10 mouse cellular contexts compared by ENCODE assay signal in the genomic region with DNA sequence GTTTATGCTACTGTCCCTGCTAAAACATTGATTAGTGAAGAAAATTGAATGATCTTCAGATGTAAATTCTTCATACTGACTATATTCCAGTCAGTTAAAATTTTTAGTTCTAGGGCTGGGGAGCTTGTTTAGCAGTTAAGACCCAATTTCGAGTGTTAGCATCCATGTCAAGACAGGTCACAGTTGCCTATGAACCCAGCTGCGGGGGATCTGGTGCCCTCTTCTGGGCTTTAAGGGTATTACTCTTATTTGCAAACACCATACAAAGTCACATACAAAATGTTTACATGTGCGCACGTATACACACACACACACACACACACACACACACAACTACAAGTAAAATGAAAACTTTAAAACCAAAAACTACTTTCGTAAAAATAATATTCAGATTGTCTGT. TPM values are rescaled to one million over a fixed set of nuclear protein-coding genes. Genes with fewer than 3 reads are reported as not detected.
DNase-seq lines count a peak whose midpoint lies in the region; ATAC-seq and TF ChIP-seq lines count a peak whose summit lies in the region.
"Had no signal": no experiment of that assay in that cellular context is flagged by ENCODE, and none has a peak within 500 bp of the region (broad histone marks: within the 10 kb centered on the region; RNA-seq: fewer than 3 reads in every experiment).

No protein-coding gene starts in this region.

- H3K36me3 ChIP-seq in heart, postnatal 0 days (replicated peaks; ENCODE audit: control insufficient read depth, insufficient read depth, low read length) = peaks cover 63% of the 10 kb centered on the region
- H3K36me3 ChIP-seq in MEL (ENCODE audit: control insufficient read depth in 1 of 2, insufficient read depth in 2 of 2, low read length in 2 of 2) = peaks cover 0 to 2% of the 10 kb centered on the region in 2 experiments
- H3K36me3 ChIP-seq in embryonic facial prominence, embryonic 10.5 days (replicated peaks) = peaks cover 78% of the 10 kb centered on the region
- H3K36me3 ChIP-seq in lung, postnatal 0 days (ENCODE audit: insufficient read depth, low read length) = peaks cover 22% of the 10 kb centered on the region; the same call in 1 of the 2 replicates

- no peak for TF ChIP-seq POLR2A in MEL (IDR thresholded peaks at IDR 0.05; ENCODE audit: control insufficient read depth in 1 of 2, insufficient read depth in 1 of 2, low read depth in 1 of 2, low read length in 2 of 2, poor library complexity in 1 of 2)

- DNase-seq in heart, postnatal 0 days (ENCODE audit: low spot score) = peak; percentile 18
- DNase-seq in heart, postnatal 25 days (ENCODE audit: low spot score) = no peak
- peak; percentile 65 for DNase-seq in 3T3-L1 (ENCODE audit: low read depth, low spot score)
- peak; percentile 74 for DNase-seq in MEL (ENCODE audit: low read depth, low spot score)
- peak; percentile 23 for DNase-seq in embryonic facial prominence, embryonic 10.5 days (ENCODE audit: low spot score)
- peak; percentile 58 for DNase-seq in lung, postnatal 0 days (ENCODE audit: low spot score)
- DNase-seq in thymus, postnatal 0 days (ENCODE audit: low spot score) = peak; percentile 65
- no peak for DNase-seq in ovary, postnatal 10 days (ENCODE audit: low spot score)

- TF ChIP-seq RAD21 in MEL (IDR thresholded peaks at IDR 0.05; ENCODE audit: low read depth, low read length) = peak; percentile 66

- intact Hi-C loops in heart, postnatal 25 days (cut with DNase I) = no loop called here

- TF ChIP-seq CTCF in heart, postnatal 0 days (IDR thresholded peaks at IDR 0.05; ENCODE audit: low read depth) = peak; percentile 64
- TF ChIP-seq CTCF in MEL (IDR thresholded peaks at IDR 0.05 in 2 of 3, conservative IDR thresholded peaks at IDR 0.05 in 1 of 3; ENCODE audit: control insufficient read depth in 1 of 3, insufficient read depth in 1 of 3, low read depth in 2 of 3, low read length in 3 of 3, poor library complexity in 1 of 3, severe bottlenecking in 1 of 3) = peak; percentile 71 to 75 (median 73)
- peak; percentile 77 for TF ChIP-seq CTCF in lung, postnatal 0 days (IDR thresholded peaks at IDR 0.05)

- no peaks in the 10 kb centered on the region for H3K27me3 ChIP-seq in heart, postnatal 0 days (ENCODE audit: control insufficient read depth, insufficient read depth, low read length)
- H3K27me3 ChIP-seq in MEL (ENCODE audit: control insufficient read depth in 1 of 2, insufficient read depth in 2 of 2, low read length in 2 of 2) = no peaks in the 10 kb centered on the region
- H3K27me3 ChIP-seq in embryonic facial prominence, embryonic 10.5 days (replicated peaks; ENCODE audit: low read depth, poor library complexity, severe bottlenecking) = no peaks in the 10 kb centered on the region
- H3K27me3 ChIP-seq in lung, postnatal 0 days (replicated peaks; ENCODE audit: insufficient read depth, low read length) = no peaks in the 10 kb centered on the region
- H3K27me3 ChIP-seq: embryonic facial prominence, embryonic 15.5 days; limb, embryonic 15.5 days had no signal

- H3K4me1 ChIP-seq in heart, postnatal 0 days (ENCODE audit: control insufficient read depth, insufficient read depth) = no peaks in the 10 kb centered on the region
- H3K4me1 ChIP-seq in MEL (ENCODE audit: control insufficient read depth in 1 of 2, insufficient read depth in 2 of 2, low read length in 2 of 2) = 0 out of 4 replicates have a peak, but pooled peaks cover 0 to 2% of the 10 kb centered on the region in 2 experiments
- no peaks in the 10 kb centered on the region for H3K4me1 ChIP-seq in embryonic facial prominence, embryonic 10.5 days
- H3K4me1 ChIP-seq in lung, postnatal 0 days (ENCODE audit: insufficient read depth, low read depth, low read length) = no peaks in the 10 kb centered on the region
- H3K4me1 ChIP-seq: embryonic facial prominence, embryonic 15.5 days; limb, embryonic 15.5 days had no signal

- no peaks in the 10 kb centered on the region for H3K9me3 ChIP-seq in heart, postnatal 0 days (replicated peaks; ENCODE audit: control insufficient read depth, low read length)
- no peaks in the 10 kb centered on the region for H3K9me3 ChIP-seq in MEL (replicated peaks; ENCODE audit: insufficient read depth, low read length)
- no peaks in the 10 kb centered on the region for H3K9me3 ChIP-seq in embryonic facial prominence, embryonic 10.5 days
- H3K9me3 ChIP-seq in lung, postnatal 0 days (ENCODE audit: low read length) = no peaks in the 10 kb centered on the region
- H3K9me3 ChIP-seq: embryonic facial prominence, embryonic 15.5 days; limb, embryonic 15.5 days had no signal

- 52% methylated on average over 5 of the region's 5 CpGs for WGBS in heart, postnatal 0 days
- WGBS in embryonic facial prominence, embryonic 10.5 days = 56% methylated on average over 5 of the region's 5 CpGs
- WGBS in lung, postnatal 0 days = 47% methylated on average over 5 of the region's 5 CpGs

- H3K79me2 ChIP-seq in MEL (ENCODE audit: control insufficient read depth, insufficient read depth, low read length, poor library complexity) = no peaks in the 10 kb centered on the region

- no peak for TF ChIP-seq EP300 in heart, postnatal 0 days (IDR thresholded peaks at IDR 0.05; ENCODE audit: low read depth)
- TF ChIP-seq EP300 in MEL (IDR thresholded peaks at IDR 0.05; ENCODE audit: low read depth in 1 of 2, low read length in 2 of 2) = no peak
- no peak for TF ChIP-seq EP300 in lung, postnatal 0 days (IDR thresholded peaks at IDR 0.05)

- H3K9ac ChIP-seq in heart, postnatal 0 days (replicated peaks; ENCODE audit: low read depth, low read length) = no peak overlapping the region
- H3K9ac ChIP-seq in MEL (ENCODE audit: control insufficient read depth, low read depth, low read length, poor library complexity, severe bottlenecking) = no peak overlapping the region
- H3K9ac ChIP-seq in lung, postnatal 0 days (replicated peaks; ENCODE audit: low read depth) = no peak overlapping the region
- H3K9ac ChIP-seq: embryonic facial prominence, embryonic 15.5 days; limb, embryonic 15.5 days had no signal

- H3K27ac ChIP-seq in heart, postnatal 0 days (ENCODE audit: low read depth) = no peak overlapping the region
- no peak overlapping the region for H3K27ac ChIP-seq in MEL (ENCODE audit: control insufficient read depth, low read depth, low read length)
- no peak overlapping the region for H3K27ac ChIP-seq in embryonic facial prominence, embryonic 10.5 days (replicated peaks)
- no peak overlapping the region for H3K27ac ChIP-seq in lung, postnatal 0 days (ENCODE audit: low read length)
- H3K27ac ChIP-seq: embryonic facial prominence, embryonic 15.5 days; limb, embryonic 15.5 days had no signal

- no peak overlapping the region for H3K4me3 ChIP-seq in heart, postnatal 0 days (ENCODE audit: low read depth, low read length)
- H3K4me3 ChIP-seq in MEL (ENCODE audit: control insufficient read depth in 1 of 2, insufficient read depth in 1 of 2, low read depth in 2 of 2, low read length in 2 of 2) = no peak overlapping the region
- H3K4me3 ChIP-seq in embryonic facial prominence, embryonic 10.5 days = no peak overlapping the region
- no peak overlapping the region for H3K4me3 ChIP-seq in lung, postnatal 0 days (ENCODE audit: low read depth, low read length)
- H3K4me3 ChIP-seq: embryonic facial prominence, embryonic 15.5 days; limb, embryonic 15.5 days had no signal

- H3K4me2 ChIP-seq in heart, postnatal 0 days (ENCODE audit: low read depth, low read length) = no peak overlapping the region
- no peak overlapping the region for H3K4me2 ChIP-seq in lung, postnatal 0 days (replicated peaks; ENCODE audit: low read depth, low read length)
- H3K4me2 ChIP-seq: embryonic facial prominence, embryonic 15.5 days; limb, embryonic 15.5 days had no signal

- ATAC-seq in heart, postnatal 0 days (ENCODE audit: insufficient read depth, low read depth) = no peak
- ATAC-seq in lung, postnatal 0 days = 0 out of 2 replicates have a peak, but pooled peaks have one; percentile 14

TF ChIP-seq in MEL, 35 proteins besides CTCF, POLR2A, EP300 and RAD21:
- TF ChIP-seq ZC3H11A (IDR thresholded peaks at IDR 0.05; ENCODE audit: low read depth, low read length) (peak; percentile 45), MAX (IDR thresholded peaks at IDR 0.05; ENCODE audit: low read length) (no peak), SMC3 (IDR thresholded peaks at IDR 0.05; ENCODE audit: low read depth, low read length) (peak; percentile 75)

RNA-seq across cellular contexts. Expression of a gene that starts 24.2 kb away (rescaled TPM):
- 6.8 and 15.5 TPM in 2 replicates for total RNA-seq in heart, postnatal 0 days (2014; rRNA removed; ENCODE audit: low replicate concordance)
- 21.5 and 22.2 TPM in 2 replicates for polyA plus RNA-seq in heart, postnatal 0 days (2015; fragmentation: Nextera tagmentation; extraction: Ambion mirVana)
- 10 to 100 TPM; 25.0 to 30.2 TPM for total RNA-seq in heart, postnatal 25 days (2021)
- 6.0 and 6.3 TPM in 2 replicates for total RNA-seq in MEL (2012; rRNA removed)
- polyA plus RNA-seq in MEL (2012; ENCODE audit: insufficient read depth in 1 of 2, insufficient read length in 2 of 2, low read depth in 1 of 2, low replicate concordance in 2 of 2, missing spikeins in 1 of 2) = 1 to 10 TPM in 1 of 2 experiments, not detected in 1; 6.5 TPM
- polyA plus RNA-seq in embryonic facial prominence, embryonic 10.5 days (2016; fragmentation: Nextera tagmentation; extraction: Ambion mirVana) = 28.5 and 29.2 TPM in 2 replicates
- 34.1 and 38.7 TPM in 2 replicates for polyA plus RNA-seq in lung, postnatal 0 days (2015; fragmentation: Nextera tagmentation; extraction: Ambion mirVana)
- 28.2 and 32.4 TPM in 2 replicates for polyA plus RNA-seq in thymus, postnatal 0 days (2015; fragmentation: Nextera tagmentation; extraction: Ambion mirVana)

RNA-seq across cellular contexts. Expression of a gene that starts 52.2 kb away (rescaled TPM):
- total RNA-seq in heart, postnatal 0 days (2014; rRNA removed; ENCODE audit: low replicate concordance) = 52.7 and 82.4 TPM in 2 replicates
- polyA plus RNA-seq in heart, postnatal 0 days (2015; fragmentation: Nextera tagmentation; extraction: Ambion mirVana) = 18.0 and 19.2 TPM in 2 replicates
- 10 to 100 TPM; 23.2 to 25.9 TPM for total RNA-seq in heart, postnatal 25 days (2021)
- total RNA-seq in MEL (2012; rRNA removed) = 31.9 and 41.0 TPM in 2 replicates
- polyA plus RNA-seq in MEL (2012; ENCODE audit: insufficient read depth in 1 of 2, insufficient read length in 2 of 2, low read depth in 1 of 2, low replicate concordance in 2 of 2, missing spikeins in 1 of 2) = 10 to 100 TPM in 1 of 2 experiments, not detected in 1; 69.8 TPM
- 34.4 and 38.5 TPM in 2 replicates for polyA plus RNA-seq in embryonic facial prominence, embryonic 10.5 days (2016; fragmentation: Nextera tagmentation; extraction: Ambion mirVana)
- 51.5 and 54.0 TPM in 2 replicates for polyA plus RNA-seq in lung, postnatal 0 days (2015; fragmentation: Nextera tagmentation; extraction: Ambion mirVana)
- 70.7 and 79.9 TPM in 2 replicates for polyA plus RNA-seq in thymus, postnatal 0 days (2015; fragmentation: Nextera tagmentation; extraction: Ambion mirVana)

Comparison
In these comparisons a context has a peak if more than half of its experiments do, and no peak if none do; other contexts are left out.
1. DNase-seq: peak in heart, postnatal 0 days (single experiment), 3T3-L1 (single experiment), MEL (single experiment), embryonic facial prominence, embryonic 10.5 days (single experiment), lung, postnatal 0 days (single experiment) and thymus, postnatal 0 days (single experiment); none in heart, postnatal 25 days (single experiment) and ovary, postnatal 10 days (single experiment).
2. Peak in every context shown above with its lines, with median percentiles within 50 percentile points of each other: CTCF ChIP-seq.